Mouse (Mus musculus) liver, postnatal 0 days (tissue): ENCODE results near the gene Hist2h3b. TPM values are rescaled to one million over a fixed set of nuclear protein-coding genes. Genes with fewer than 3 reads are reported as not detected.
"Not testable (repeated sequence)": the region's sequence is repeated elsewhere in the genome, so short reads cannot be mapped to it uniquely, and the experiment has no call there.

ENCODE experiments used
- ATAC-seq: fragments of 200-750 bp; cut with Nextera tagmentation; 2 replicates; pipeline ENCODE4 v1.8.0; 2017; ENCODE audit warnings: mild to moderate bottlenecking, moderate library complexity
- DNase-seq: peaks from one replicate; pipeline ENCODE4 v3.0.0-alpha.2; 2016
- H3K27ac ChIP-seq: fragments of 300-500 bp; sonication (generic); 2 replicates; pipeline ENCODE4 v1.5.1; 2014; ENCODE audit warnings: antibody characterized with exemption, moderate library complexity, mild to moderate bottlenecking, low read depth
- H3K27me3 ChIP-seq: fragments of 300-500 bp; sonication (generic); 2 replicates; pipeline ENCODE4 v1.6.1; 2014; ENCODE audit warnings: low read length, control low read depth, mixed read lengths; ENCODE audit not compliant: insufficient read depth
- H3K36me3 ChIP-seq: fragments of 300-500 bp; sonication (generic); replicated peaks from 2 replicates; pipeline ENCODE4 v1.6.1; 2014; ENCODE audit warnings: mild to moderate bottlenecking, control low read depth, low read length, moderate library complexity, mixed read lengths; ENCODE audit not compliant: insufficient read depth
- H3K4me1 ChIP-seq: fragments of 300-500 bp; sonication (generic); 2 replicates; pipeline ENCODE4 v1.6.1; 2014; ENCODE audit warnings: antibody characterized with exemption, mild to moderate bottlenecking, control low read depth; ENCODE audit not compliant: insufficient read depth
- H3K4me2 ChIP-seq: fragments of 300-500 bp; sonication (generic); 2 replicates; pipeline ENCODE4 v1.6.1; 2014; ENCODE audit warnings: low read depth, mild to moderate bottlenecking, low read length, moderate library complexity, mixed read lengths
- H3K4me3 ChIP-seq: fragments of 300-500 bp; sonication (generic); 2 replicates; pipeline ENCODE4 v1.5.1; 2014; ENCODE audit warnings: low read depth, low read length
- H3K9ac ChIP-seq: fragments of 300-500 bp; sonication (generic); replicated peaks from 2 replicates; pipeline ENCODE4 v1.6.1; 2014; ENCODE audit warnings: mild to moderate bottlenecking, moderate library complexity
- H3K9me3 ChIP-seq: fragments of 300-500 bp; sonication (generic); 2 replicates; pipeline ENCODE4 v1.6.1; 2016; ENCODE audit warnings: mild to moderate bottlenecking, control low read depth, low read length, mixed read lengths
- CTCF ChIP-seq: sonication (generic); IDR thresholded peaks from 2 replicates; pipeline ENCODE4 v1.5.1; 2016; ENCODE audit warnings: antibody characterized with exemption, low read depth
- EP300 ChIP-seq: IDR thresholded peaks from 2 replicates; pipeline ENCODE4 v1.6.1; 2016; ENCODE audit warnings: antibody characterized with exemption, low read depth, mild to moderate bottlenecking
- WGBS: fragments of 180-500 bp; shearing (Covaris S2); extraction: QIAGEN DNeasy Blood & Tissue Kit; methylation state at CpG from one replicate; pipeline ENCODE4 v1.1.7; 2014; ENCODE audit not compliant: insufficient replicate concordance; 5-methylcytosine and 5-hydroxymethylcytosine counted together
- polyA plus RNA-seq: library from polyadenylated mRNA; unstranded; fragments of >200 nt; fragmentation: Nextera tagmentation; extraction: Ambion mirVana; gene quantifications from 2 replicates; pipeline ENCODE4 v1.2.1, GENCODE M21; 2015

Gene Hist2h3b
- polyA plus RNA-seq, 1 experiment from 2014 or later, result 84.5 TPM

GRCm38 (mm10) chr3:96246427-96246856 is 22.0 kb upstream of the Hist2h3b start, which contains the start of gene Hist2h3c1:
Gene Hist2h3c1, plus strand, starts transcription at chr3:96246685.
- Histone ChIP-seq H3K27ac (peak within 1 kb of the TSS; percentile 88), H3K4me2 (peak within 1 kb of the TSS; percentile 71), H3K9ac (peak within 1 kb of the TSS; percentile 80), H3K4me1 (peaks cover 38% of the 10 kb centered on the region), H3K4me3 (peak within 1 kb of the TSS; percentile 56)
- not testable (repeated sequence) for H3K9me3 ChIP-seq, H3K36me3 ChIP-seq, H3K27me3 ChIP-seq, DNase-seq
- WGBS, result 7% methylated on average over 3 of the region's 47 CpGs
- ATAC-seq, result peak; percentile 85

- Histone ChIP-seq H3K36me3 (no peaks in the 10 kb centered on the region), H3K4me1 (peaks cover 38% of the 10 kb centered on the region), H3K27me3 (no peaks in the 10 kb centered on the region), H3K9ac (peak overlapping the region; percentile 80), H3K9me3 (no peaks in the 10 kb centered on the region), H3K27ac (peak overlapping the region; percentile 82), H3K4me2 (peak overlapping the region; percentile 71), H3K4me3 (peak overlapping the region; percentile 56)
- peak; percentile 36 for DNase-seq
- 3% methylated on average over 11 of the region's 11 CpGs for WGBS
- ATAC-seq, result no peak
- no peak for TF ChIP-seq CTCF
- TF ChIP-seq EP300, result no peak; the same call in 1 of the 2 replicates
Measured at GRCm38 (mm10) chr3:96247356-96248140, 20.9 kb upstream of the Hist2h3b start.

GRCm38 (mm10) chr3:96248141-96249033 is 20.1 kb upstream of the Hist2h3b start:
- peak overlapping the region; percentile 80 for H3K9ac ChIP-seq
- no peaks in the 10 kb centered on the region for H3K9me3 ChIP-seq
- peak overlapping the region; percentile 71 for H3K4me2 ChIP-seq
- no peak for ATAC-seq
- no peaks in the 10 kb centered on the region for H3K36me3 ChIP-seq
- peak overlapping the region; percentile 82 for H3K27ac ChIP-seq
- DNase-seq, result no peak
- peak overlapping the region; percentile 56 for H3K4me3 ChIP-seq
- H3K4me1 ChIP-seq, result peaks cover 35% of the 10 kb centered on the region
- WGBS, result 43% methylated on average over 6 of the region's 6 CpGs
- TF ChIP-seq CTCF, result no peak
- no peak for TF ChIP-seq EP300
- H3K27me3 ChIP-seq, result no peaks in the 10 kb centered on the region

DNA sequence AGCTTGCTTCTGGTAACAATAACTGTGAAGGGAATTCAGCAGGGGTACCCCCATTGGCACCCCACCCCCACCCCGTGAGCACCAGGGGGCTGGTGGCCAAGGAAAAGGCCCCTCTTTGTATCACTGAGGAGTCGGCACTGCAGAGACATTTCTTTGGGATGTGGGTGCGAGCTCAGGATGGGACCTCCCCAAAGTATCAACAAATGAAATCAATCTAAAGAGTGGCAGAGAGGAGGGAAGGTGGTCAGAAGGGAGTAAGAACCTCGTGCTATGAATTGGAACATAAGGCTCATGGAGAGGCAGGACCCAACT is 19.5 kb upstream of the Hist2h3b start:
- H3K9ac ChIP-seq, result peak overlapping the region; percentile 80
- H3K4me1 ChIP-seq, result peaks cover 29% of the 10 kb centered on the region
- ATAC-seq, result no peak
- peak overlapping the region; percentile 56 for H3K4me3 ChIP-seq
- DNase-seq, result no peak
- 65% methylated on average over 4 of the region's 4 CpGs for WGBS
- no peaks in the 10 kb centered on the region for H3K27me3 ChIP-seq
- peak overlapping the region; percentile 82 for H3K27ac ChIP-seq
- no peaks in the 10 kb centered on the region for H3K36me3 ChIP-seq
- peak overlapping the region; percentile 71 for H3K4me2 ChIP-seq
- no peaks in the 10 kb centered on the region for H3K9me3 ChIP-seq
- TF ChIP-seq CTCF (no peak), EP300 (no peak)

DNA sequence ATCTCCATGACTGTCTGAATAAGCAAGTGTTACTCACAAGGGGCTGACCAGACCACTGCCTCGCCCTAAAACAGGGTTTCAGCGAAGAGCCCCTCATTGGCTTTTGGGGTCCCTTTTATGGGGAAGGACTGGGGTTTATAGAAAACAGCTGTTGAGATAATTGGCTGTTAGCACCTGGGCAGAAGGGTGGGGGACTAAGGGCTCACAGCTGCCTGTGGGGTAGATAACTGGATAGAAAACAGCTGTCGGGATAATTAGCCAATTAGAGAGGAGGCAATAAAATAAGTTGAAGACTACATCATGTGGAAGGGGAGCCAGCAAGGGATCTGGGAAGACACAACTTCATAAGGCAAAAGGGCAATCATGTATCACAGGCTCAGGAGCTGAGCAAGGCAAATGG is 17.6 kb upstream of the Hist2h3b start:
- ATAC-seq (no peak), DNase-seq (no peak)
- H3K36me3 ChIP-seq, result no peaks in the 10 kb centered on the region
- H3K9me3 ChIP-seq, result no peaks in the 10 kb centered on the region
- H3K4me1 ChIP-seq, result peaks cover 26% of the 10 kb centered on the region
- no peak overlapping the region for H3K9ac ChIP-seq
- 77% methylated on average over 3 of the region's 3 CpGs for WGBS
- H3K4me2 ChIP-seq, result no peak overlapping the region
- H3K27ac ChIP-seq, result peak overlapping the region; percentile 53
- H3K27me3 ChIP-seq, result no peaks in the 10 kb centered on the region
- H3K4me3 ChIP-seq, result no peak overlapping the region
- no peak for TF ChIP-seq CTCF
- TF ChIP-seq EP300, result peak; percentile 42; the same call in 1 of the 2 replicates

DNA sequence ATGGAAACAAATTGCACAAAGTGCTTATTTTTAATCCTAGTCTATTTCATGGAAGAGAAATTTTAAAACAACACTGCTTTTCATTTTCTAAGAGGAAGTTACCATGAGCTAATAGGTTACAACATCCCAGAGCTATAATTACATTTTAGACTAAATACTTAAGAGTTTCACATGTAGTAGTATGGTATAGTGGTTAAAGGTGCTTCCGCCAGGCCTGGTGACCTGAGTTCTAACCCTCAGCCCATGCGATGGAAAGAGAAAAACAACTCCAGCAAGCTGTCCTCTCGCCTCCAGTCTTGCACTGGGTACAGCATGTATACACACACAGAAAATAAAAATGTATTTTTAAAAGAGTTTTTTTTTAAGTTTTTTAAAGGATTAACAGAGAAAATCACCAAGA is 16.7 kb upstream of the Hist2h3b start:
- DNase-seq (no peak), ATAC-seq (no peak)
- TF ChIP-seq CTCF, result no peak
- TF ChIP-seq EP300, result no peak
- 58% methylated on average over 3 of the region's 3 CpGs for WGBS
- H3K4me1 ChIP-seq, result peaks cover 32% of the 10 kb centered on the region
- no peaks in the 10 kb centered on the region for H3K9me3 ChIP-seq
- H3K27ac ChIP-seq, result 0 out of 2 replicates have a peak overlapping the region, but pooled peaks have one; percentile 25
- H3K36me3 ChIP-seq, result no peaks in the 10 kb centered on the region
- H3K4me2 ChIP-seq, result no peak overlapping the region
- H3K27me3 ChIP-seq, result no peaks in the 10 kb centered on the region
- H3K9ac ChIP-seq, result no peak overlapping the region
- no peak overlapping the region for H3K4me3 ChIP-seq
